Mouse (Mus musculus): Measurements from ENCODE around the gene Sytl3. TPM values are rescaled to one million over a fixed set of nuclear protein-coding genes. Genes with fewer than 3 reads are reported as not detected.

Gene Sytl3
- total and polyA plus RNA-seq, 2 experiments = 0.18 TPM; not detected in 1

- Histone ChIP-seq H3K27me3 (ENCODE audit: control insufficient read depth, insufficient read depth, low read length) (no peaks in the 10 kb centered on the region), H3K4me1 (ENCODE audit: control insufficient read depth, insufficient read depth, low read length) (no peaks in the 10 kb centered on the region), H3K36me3 (ENCODE audit: control insufficient read depth, insufficient read depth, low read length) (no peaks in the 10 kb centered on the region), H3K9ac (ENCODE audit: low read depth, low read length) (no peak overlapping the region), H3K4me3 (ENCODE audit: insufficient read depth, low read depth, low read length) (no peak overlapping the region), H3K79me2 (ENCODE audit: control insufficient read depth, insufficient read depth, low read length) (no peaks in the 10 kb centered on the region), H3K27ac (replicated peaks; ENCODE audit: insufficient read depth, low read depth, low read length) (no peak overlapping the region)
- 71% methylated on average over 17 of the region's 17 CpGs for WGBS
- no peak for DNase-seq (ENCODE audit: extremely low read depth, low read depth, low spot score)
- TF ChIP-seq POLR2A (IDR thresholded peaks at IDR 0.05; ENCODE audit: extremely low read depth, insufficient read depth, low read length) (no peak), CTCF (IDR thresholded peaks at IDR 0.05; ENCODE audit: low read depth, low read length) (no peak)
These were observed 90.0 kb downstream of the Sytl3 start for GRCm38 (mm10) chr17:6748779-6749464.

GRCm38 (mm10) chr17:6751221-6751859, 92.4 kb downstream of the Sytl3 start:
- 92% methylated on average over 11 of the region's 11 CpGs for WGBS
- Histone ChIP-seq H3K27me3 (ENCODE audit: control insufficient read depth, insufficient read depth, low read length) (no peaks in the 10 kb centered on the region), H3K36me3 (ENCODE audit: control insufficient read depth, insufficient read depth, low read length) (no peaks in the 10 kb centered on the region), H3K79me2 (ENCODE audit: control insufficient read depth, insufficient read depth, low read length) (no peaks in the 10 kb centered on the region), H3K9ac (ENCODE audit: low read depth, low read length) (no peak overlapping the region), H3K4me3 (ENCODE audit: insufficient read depth, low read depth, low read length) (no peak overlapping the region), H3K27ac (replicated peaks; ENCODE audit: insufficient read depth, low read depth, low read length) (no peak overlapping the region), H3K4me1 (ENCODE audit: control insufficient read depth, insufficient read depth, low read length) (no peaks in the 10 kb centered on the region)
- no peak for DNase-seq (ENCODE audit: extremely low read depth, low read depth, low spot score)
- TF ChIP-seq CTCF (IDR thresholded peaks at IDR 0.05; ENCODE audit: low read depth, low read length) (no peak), POLR2A (IDR thresholded peaks at IDR 0.05; ENCODE audit: extremely low read depth, insufficient read depth, low read length) (no peak)

- TF ChIP-seq CTCF (IDR thresholded peaks at IDR 0.05; ENCODE audit: low read depth, low read length) = no peak
- no peak for TF ChIP-seq POLR2A (IDR thresholded peaks at IDR 0.05; ENCODE audit: extremely low read depth, insufficient read depth, low read length)
- Histone ChIP-seq H3K36me3 (ENCODE audit: control insufficient read depth, insufficient read depth, low read length) (no peaks in the 10 kb centered on the region), H3K4me1 (ENCODE audit: control insufficient read depth, insufficient read depth, low read length) (no peaks in the 10 kb centered on the region), H3K27ac (replicated peaks; ENCODE audit: insufficient read depth, low read depth, low read length) (no peak overlapping the region), H3K27me3 (ENCODE audit: control insufficient read depth, insufficient read depth, low read length) (no peaks in the 10 kb centered on the region), H3K79me2 (ENCODE audit: control insufficient read depth, insufficient read depth, low read length) (no peaks in the 10 kb centered on the region), H3K4me3 (ENCODE audit: insufficient read depth, low read depth, low read length) (no peak overlapping the region), H3K9ac (ENCODE audit: low read depth, low read length) (no peak overlapping the region)
- no peak for DNase-seq (ENCODE audit: extremely low read depth, low read depth, low spot score)
- WGBS = 87% methylated on average over 7 of the region's 7 CpGs
These were observed 93.5 kb downstream of the Sytl3 start for GRCm38 (mm10) chr17:6752375-6752774.

GRCm38 (mm10) chr17:6755176-6755575, 96.3 kb downstream of the Sytl3 start:
- Histone ChIP-seq H3K79me2 (ENCODE audit: control insufficient read depth, insufficient read depth, low read length) (no peaks in the 10 kb centered on the region), H3K4me3 (ENCODE audit: insufficient read depth, low read depth, low read length) (no peak overlapping the region), H3K27ac (replicated peaks; ENCODE audit: insufficient read depth, low read depth, low read length) (no peak overlapping the region), H3K4me1 (ENCODE audit: control insufficient read depth, insufficient read depth, low read length) (no peaks in the 10 kb centered on the region), H3K9ac (ENCODE audit: low read depth, low read length) (no peak overlapping the region), H3K27me3 (ENCODE audit: control insufficient read depth, insufficient read depth, low read length) (no peaks in the 10 kb centered on the region), H3K36me3 (ENCODE audit: control insufficient read depth, insufficient read depth, low read length) (no peaks in the 10 kb centered on the region)
- no peak for TF ChIP-seq CTCF (IDR thresholded peaks at IDR 0.05; ENCODE audit: low read depth, low read length)
- no peak for TF ChIP-seq POLR2A (IDR thresholded peaks at IDR 0.05; ENCODE audit: extremely low read depth, insufficient read depth, low read length)
- WGBS = 85% methylated on average over 9 of the region's 9 CpGs
- DNase-seq (ENCODE audit: extremely low read depth, low read depth, low spot score) = no peak

GRCm38 (mm10) chr17:6755873-6756272, 97.0 kb downstream of the Sytl3 start:
- TF ChIP-seq CTCF (IDR thresholded peaks at IDR 0.05; ENCODE audit: low read depth, low read length) (no peak), POLR2A (IDR thresholded peaks at IDR 0.05; ENCODE audit: extremely low read depth, insufficient read depth, low read length) (no peak)
- 84% methylated on average over 8 of the region's 8 CpGs for WGBS
- no peak overlapping the region for H3K27ac ChIP-seq (replicated peaks; ENCODE audit: insufficient read depth, low read depth, low read length)
- no peaks in the 10 kb centered on the region for H3K79me2 ChIP-seq (ENCODE audit: control insufficient read depth, insufficient read depth, low read length)
- H3K4me3 ChIP-seq (ENCODE audit: insufficient read depth, low read depth, low read length) = no peak overlapping the region
- H3K27me3 ChIP-seq (ENCODE audit: control insufficient read depth, insufficient read depth, low read length) = no peaks in the 10 kb centered on the region
- no peak for DNase-seq (ENCODE audit: extremely low read depth, low read depth, low spot score)
- H3K36me3 ChIP-seq (ENCODE audit: control insufficient read depth, insufficient read depth, low read length) = no peaks in the 10 kb centered on the region
- no peak overlapping the region for H3K9ac ChIP-seq (ENCODE audit: low read depth, low read length)
- no peaks in the 10 kb centered on the region for H3K4me1 ChIP-seq (ENCODE audit: control insufficient read depth, insufficient read depth, low read length)

- no peak for DNase-seq (ENCODE audit: extremely low read depth, low read depth, low spot score)
- Histone ChIP-seq H3K27me3 (ENCODE audit: control insufficient read depth, insufficient read depth, low read length) (no peaks in the 10 kb centered on the region), H3K79me2 (ENCODE audit: control insufficient read depth, insufficient read depth, low read length) (no peaks in the 10 kb centered on the region), H3K36me3 (ENCODE audit: control insufficient read depth, insufficient read depth, low read length) (no peaks in the 10 kb centered on the region), H3K27ac (replicated peaks; ENCODE audit: insufficient read depth, low read depth, low read length) (no peak overlapping the region), H3K4me3 (ENCODE audit: insufficient read depth, low read depth, low read length) (no peak overlapping the region), H3K9ac (ENCODE audit: low read depth, low read length) (no peak overlapping the region), H3K4me1 (ENCODE audit: control insufficient read depth, insufficient read depth, low read length) (no peaks in the 10 kb centered on the region)
- WGBS = 95% methylated on average over 16 of the region's 16 CpGs
- TF ChIP-seq POLR2A (IDR thresholded peaks at IDR 0.05; ENCODE audit: extremely low read depth, insufficient read depth, low read length) (no peak), CTCF (IDR thresholded peaks at IDR 0.05; ENCODE audit: low read depth, low read length) (no peak)
These were observed 99.0 kb downstream of the Sytl3 start for GRCm38 (mm10) chr17:6757902-6758301.

Data from liver, adult 2 months (tissue).